Mouse (Mus musculus) urinary bladder, postnatal 36 days (tissue): ENCODE measurements around the gene Gltpd2.
"Not testable (repeated sequence)": the region's sequence is repeated elsewhere in the genome, so short reads cannot be mapped to it uniquely, and the experiment has no call there.

Experiments used
- DNase-seq, 2 experiments: peaks; one replicate each; pipeline ENCODE4 v3.0.0; 2022; ENCODE audit warnings: low spot score in 2 of 2, mixed read lengths in 1 of 2

The Gltpd2 gene

GRCm38 (mm10) chr11:70518436-70518835, 560 bp upstream of the Gltpd2 start:
- DNase-seq, result no peak

- peak in 1 of 2 experiments; percentile 32 for DNase-seq
These were observed 1.3 kb downstream of the Gltpd2 start for GRCm38 (mm10) chr11:70520178-70520769.

- not testable (repeated sequence) for DNase-seq
These were observed 4.5 kb downstream of the Gltpd2 start for GRCm38 (mm10) chr11:70523306-70523989.

GRCm38 (mm10) chr11:70524782-70525181, 5.8 kb downstream of the Gltpd2 start:
- DNase-seq, result no peak

GRCm38 (mm10) chr11:70525184-70525678, 6.2 kb downstream of the Gltpd2 start, which contains the start of gene Psmb6:
Gene Psmb6, plus strand, starts transcription at chr11:70525367.
- peak; percentile 82 to 89 for DNase-seq

- DNase-seq, result no peak
These were observed 6.7 kb downstream of the Gltpd2 start for GRCm38 (mm10) chr11:70525726-70526125.

- DNase-seq, result no peak
These were observed 7.2 kb downstream of the Gltpd2 start for GRCm38 (mm10) chr11:70526211-70526610.

GRCm38 (mm10) chr11:70528610-70529009, 9.6 kb downstream of the Gltpd2 start:
- DNase-seq, result no peak

GRCm38 (mm10) chr11:70531065-70531464, 12.1 kb downstream of the Gltpd2 start:
- DNase-seq, result not testable (repeated sequence)

GRCm38 (mm10) chr11:70532839-70533238, 13.8 kb downstream of the Gltpd2 start, which contains the start of gene Gm40193:
Gene Gm40193, minus strand, starts transcription at chr11:70532939.
- DNase-seq, result no peak

- no peak for DNase-seq
These were observed 20.4 kb downstream of the Gltpd2 start for GRCm38 (mm10) chr11:70539423-70539822.

- peak; percentile 87 to 89 for DNase-seq
These were observed 21.0 kb downstream of the Gltpd2 start, which contains the start of gene Pld2 for GRCm38 (mm10) chr11:70539877-70540587. Gene Pld2, plus strand, starts transcription at chr11:70540064.

- no peak for DNase-seq
These were observed 21.9 kb downstream of the Gltpd2 start for GRCm38 (mm10) chr11:70540928-70541327.

- no peak for DNase-seq
These were observed 22.4 kb downstream of the Gltpd2 start for GRCm38 (mm10) chr11:70541415-70541814.

- no peak for DNase-seq
These were observed 25.5 kb downstream of the Gltpd2 start for GRCm38 (mm10) chr11:70544496-70544895.

GRCm38 (mm10) chr11:70551526-70551925, 32.5 kb downstream of the Gltpd2 start:
- DNase-seq, result no peak

- no peak for DNase-seq
These were observed 34.9 kb downstream of the Gltpd2 start for GRCm38 (mm10) chr11:70553940-70554339.

GRCm38 (mm10) chr11:70557545-70557944, 38.5 kb downstream of the Gltpd2 start:
- DNase-seq, result no peak

- no peak for DNase-seq
These were observed 42.9 kb downstream of the Gltpd2 start for GRCm38 (mm10) chr11:70561937-70562286.

- DNase-seq, result peak; percentile 74 to 83
These were observed 43.4 kb downstream of the Gltpd2 start, which contains the start of gene Mink1 for GRCm38 (mm10) chr11:70562287-70562994. Gene Mink1, plus strand, starts transcription at chr11:70562881.

- no peak for DNase-seq
These were observed 44.0 kb downstream of the Gltpd2 start for GRCm38 (mm10) chr11:70562995-70563469.
